ENCODE assay signal across 34 mouse cellular contexts in the genomic region with DNA sequence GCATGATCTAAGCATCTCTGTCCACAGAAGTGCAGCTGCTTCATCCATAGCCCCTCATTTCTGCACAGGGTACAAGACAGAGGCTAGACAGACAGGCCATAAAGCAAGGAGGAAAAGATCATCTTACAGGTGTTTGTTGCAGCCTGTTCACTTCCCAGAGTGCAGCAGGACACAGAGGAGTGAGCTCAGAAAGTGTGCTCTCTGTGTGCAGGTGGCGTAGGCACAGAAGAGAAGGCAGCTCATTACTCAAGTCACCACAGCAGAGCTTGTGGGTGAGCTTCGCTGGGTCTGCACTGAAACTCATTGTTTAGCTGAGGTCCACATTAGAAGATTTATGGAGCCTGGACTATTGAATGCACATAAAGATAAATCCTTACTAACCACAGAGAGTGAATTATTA. TPM values are rescaled to one million over a fixed set of nuclear protein-coding genes. Genes with fewer than 3 reads are reported as not detected.
A peak's percentile ranks its signal among the peaks of the same experiment; 100 is the strongest.
DNase-seq lines count a peak whose midpoint lies in the region; ATAC-seq and TF ChIP-seq lines count a peak whose summit lies in the region.
"Had no signal": no experiment of that assay in that cellular context is flagged by ENCODE, and none has a peak within 500 bp of the region (broad histone marks: within the 10 kb centered on the region; RNA-seq: fewer than 3 reads in every experiment).

No protein-coding gene starts in this region.

- H3K27ac ChIP-seq in kidney, embryonic 15.5 days: no peak overlapping the region
- peak overlapping the region; percentile 42; the same call in 1 of the 2 replicates for H3K27ac ChIP-seq in left cerebral cortex, adult 2 months
- H3K27ac ChIP-seq: embryonic facial prominence, embryonic 10.5 days; embryonic facial prominence, embryonic 13.5 days; forebrain, embryonic 12.5 days; forebrain, embryonic 15.5 days; gastrocnemius, adult 2 months; heart, embryonic 15.5 days; hindbrain, embryonic 10.5 days; hindbrain, embryonic 13.5 days had no signal

- no peak overlapping the region for H3K4me3 ChIP-seq in kidney, embryonic 15.5 days (replicated peaks)
- H3K4me3 ChIP-seq in left cerebral cortex, adult 2 months: no peak overlapping the region
- H3K4me3 ChIP-seq: embryonic facial prominence, embryonic 10.5 days; embryonic facial prominence, embryonic 13.5 days; erythroblast, embryonic 14.5 days; forebrain, embryonic 12.5 days; forebrain, embryonic 15.5 days; gastrocnemius, adult 2 months; heart, embryonic 12.5 days; heart, embryonic 15.5 days; hindbrain, embryonic 10.5 days; hindbrain, embryonic 13.5 days had no signal

- H3K9me3 ChIP-seq in kidney, embryonic 15.5 days (replicated peaks): no peaks in the 10 kb centered on the region
- H3K9me3 ChIP-seq: embryonic facial prominence, embryonic 10.5 days; embryonic facial prominence, embryonic 13.5 days; forebrain, embryonic 12.5 days; forebrain, embryonic 15.5 days; heart, embryonic 15.5 days; hindbrain, embryonic 10.5 days; hindbrain, embryonic 13.5 days had no signal

- H3K9ac ChIP-seq in kidney, embryonic 15.5 days: no peak overlapping the region
- H3K9ac ChIP-seq: embryonic facial prominence, embryonic 13.5 days; forebrain, embryonic 12.5 days; forebrain, embryonic 15.5 days; heart, embryonic 12.5 days; heart, embryonic 15.5 days; hindbrain, embryonic 13.5 days had no signal

- 45% methylated on average over 2 of the region's 2 CpGs for WGBS in kidney, embryonic 15.5 days

- no peak for DNase-seq in kidney, postnatal 14 days
- DNase-seq in left cerebral cortex, adult 2 months (ENCODE audit: extremely low spot score in 1 of 2, low spot score in 2 of 2): no peak
- no peak for DNase-seq in left cerebral cortex, postnatal 14 days (ENCODE audit: low spot score in 2 of 2)
- peak; percentile 30 for DNase-seq in right cerebral cortex, adult 18-20 months
- DNase-seq in right cerebral cortex, postnatal 10 days (ENCODE audit: low spot score in 2 of 2): no peak
- DNase-seq: adrenal gland, adult 2 months; adrenal gland, postnatal 14 days; cerebellum, adult 11-12 months; cerebellum, adult 8-10 months; cerebellum, postnatal 10 days; cerebellum, postnatal 36 days; embryo, embryonic 11 days; gastrocnemius, adult 2 months; gastrocnemius, postnatal 14 days; heart, adult 18-20 months; heart, postnatal 10 days; heart, postnatal 36 days had no signal

- intact Hi-C loops in left cerebral cortex, adult 2 months (cut with DNase I): loop anchor here (10.0 kb wide), 1 partner anchor 955 kb away; no protein-coding TSS in a partner anchor
- intact Hi-C loops in left cerebral cortex, postnatal 14 days (cut with DNase I): no loop called here

- no peak for TF ChIP-seq CTCF in left cerebral cortex, adult 2 months (IDR thresholded peaks at IDR 0.05)

- no peaks in the 10 kb centered on the region for H3K27me3 ChIP-seq in kidney, embryonic 15.5 days
- H3K27me3 ChIP-seq: embryonic facial prominence, embryonic 13.5 days; forebrain, embryonic 12.5 days; forebrain, embryonic 15.5 days; heart, embryonic 12.5 days; heart, embryonic 15.5 days; hindbrain, embryonic 13.5 days had no signal

- H3K4me2 ChIP-seq in kidney, embryonic 15.5 days: no peak overlapping the region
- H3K4me2 ChIP-seq: embryonic facial prominence, embryonic 13.5 days; forebrain, embryonic 12.5 days; forebrain, embryonic 15.5 days; heart, embryonic 12.5 days; heart, embryonic 15.5 days; hindbrain, embryonic 13.5 days had no signal

- peak; percentile 60; the same call in 1 of the 2 replicates for ATAC-seq in kidney, embryonic 15.5 days (replicated peaks; ENCODE audit: low FRiP score)
- ATAC-seq: CD4-positive, CD25-positive, alpha-beta regulatory T cell, adult 4 months; forebrain, embryonic 15.5 days; hindbrain, embryonic 16.5 days had no signal

- no peaks in the 10 kb centered on the region for H3K4me1 ChIP-seq in kidney, embryonic 15.5 days
- H3K4me1 ChIP-seq: embryonic facial prominence, embryonic 10.5 days; embryonic facial prominence, embryonic 13.5 days; forebrain, embryonic 12.5 days; forebrain, embryonic 15.5 days; heart, embryonic 12.5 days; heart, embryonic 15.5 days; hindbrain, embryonic 10.5 days; hindbrain, embryonic 13.5 days had no signal

- peaks cover 77% of the 10 kb centered on the region for H3K36me3 ChIP-seq in kidney, embryonic 15.5 days
- H3K36me3 ChIP-seq: forebrain, embryonic 12.5 days; forebrain, embryonic 15.5 days; hindbrain, embryonic 13.5 days had no signal

RNA-seq across cellular contexts. Expression of a gene that starts 32.6 kb away (rescaled TPM):
- polyA plus RNA-seq in kidney, embryonic 15.5 days (2015; fragmentation: Nextera tagmentation; extraction: Ambion mirVana): 1.4 and 1.5 TPM in 2 replicates
- total RNA-seq in left cerebral cortex, adult 2 months (2021): 1 to 10 TPM; 2.6 to 3.0 TPM
- 1 to 10 TPM; 1.6 to 2.5 TPM for total RNA-seq in left cerebral cortex, postnatal 14 days (2021)
- polyA plus RNA-seq: erythroblast, embryonic 14.5 days had no signal

RNA-seq across cellular contexts. Expression of a gene that starts 42.8 kb away (rescaled TPM):
- polyA plus RNA-seq in kidney, embryonic 15.5 days (2015; fragmentation: Nextera tagmentation; extraction: Ambion mirVana): 114 and 118 TPM in 2 replicates
- 10 to 100 TPM; 43.7 to 47.9 TPM for total RNA-seq in left cerebral cortex, adult 2 months (2021)
- 10 to 100 TPM; 42.8 to 45.9 TPM for total RNA-seq in left cerebral cortex, postnatal 14 days (2021)

RNA-seq across cellular contexts. Expression of a gene that starts 45.5 kb away (rescaled TPM):
- polyA plus RNA-seq in kidney, embryonic 15.5 days (2015; fragmentation: Nextera tagmentation; extraction: Ambion mirVana): 0.22 and 0.36 TPM in 2 replicates
- not detected for total RNA-seq in left cerebral cortex, adult 2 months (2021)
- not detected for total RNA-seq in left cerebral cortex, postnatal 14 days (2021)
- total RNA-seq: adrenal gland, adult 2 months; adrenal gland, postnatal 14 days; adrenal gland, postnatal 4 days; gastrocnemius, adult 2 months; gastrocnemius, postnatal 14 days; gastrocnemius, postnatal 4 days; heart, adult 18-20 months; heart, postnatal 10 days; heart, postnatal 36 days; MEL had no signal
- polyA plus RNA-seq: adrenal gland, adult 2 months; brain, embryonic 14.5 days; CD4-positive, CD25-positive, alpha-beta regulatory T cell, adult 4 months; cortical plate, adult 2 months; erythroblast, embryonic 14.5 days; forebrain, embryonic 12.5 days; forebrain, embryonic 15.5 days; hindbrain, embryonic 13.5 days had no signal
